Mouse (Mus musculus) heart, embryonic 13.5 days (tissue): Measurements from ENCODE around the gene Mrm1. TPM values are rescaled to one million over a fixed set of nuclear protein-coding genes. Genes with fewer than 3 reads are reported as not detected.
A peak's percentile ranks its signal among the peaks of the same experiment; 100 is the strongest.

Source experiments
- ATAC-seq: fragments of 200-750 bp; cut with Nextera tagmentation; 2 replicates; pipeline ENCODE4 v1.8.0; 2017; ENCODE audit warnings: moderate TSS enrichment; ENCODE audit not compliant: insufficient number of reproducible peaks, low FRiP score, low TSS enrichment; ENCODE audit errors: extremely low read depth
- H3K27ac ChIP-seq: fragments of 300-500 bp; sonication (generic); replicated peaks from 2 replicates; pipeline ENCODE4 v1.5.1; 2015; ENCODE audit warnings: moderate library complexity, mild to moderate bottlenecking, inconsistent platforms
- H3K27me3 ChIP-seq: fragments of 300-500 bp; sonication (generic); replicated peaks from 2 replicates; pipeline ENCODE4 v1.6.1; 2015; ENCODE audit warnings: mild to moderate bottlenecking, inconsistent platforms
- H3K36me3 ChIP-seq: fragments of 300-500 bp; sonication (generic); 2 replicates; pipeline ENCODE4 v1.6.1; 2015; ENCODE audit warnings: mild to moderate bottlenecking, inconsistent platforms
- H3K4me1 ChIP-seq: fragments of 300-500 bp; sonication (generic); 2 replicates; pipeline ENCODE4 v1.6.1; 2015; ENCODE audit warnings: inconsistent platforms
- H3K4me2 ChIP-seq: fragments of 300-500 bp; sonication (generic); 2 replicates; pipeline ENCODE4 v1.6.1; 2015; ENCODE audit warnings: inconsistent platforms, mild to moderate bottlenecking, moderate library complexity
- H3K4me3 ChIP-seq: fragments of 300-500 bp; sonication (generic); 2 replicates; pipeline ENCODE4 v1.5.1; 2015; ENCODE audit warnings: moderate library complexity, mild to moderate bottlenecking, inconsistent platforms
- H3K9ac ChIP-seq: fragments of 300-500 bp; sonication (generic); 2 replicates; pipeline ENCODE4 v1.6.1; 2015; ENCODE audit warnings: inconsistent platforms, mild to moderate bottlenecking, moderate library complexity
- H3K9me3 ChIP-seq: fragments of 300-500 bp; sonication (generic); 2 replicates; pipeline ENCODE4 v1.6.1; 2016; ENCODE audit warnings: inconsistent platforms
- WGBS: fragments of 180-500 bp; shearing (Covaris S2); methylation state at CpG from one replicate; pipeline ENCODE4 v1.1.7; 2015; ENCODE audit warnings: mixed read lengths; 5-methylcytosine and 5-hydroxymethylcytosine counted together
- polyA plus RNA-seq: library from polyadenylated mRNA; unstranded; fragments of >200 nt; fragmentation: Nextera tagmentation; extraction: Ambion mirVana; gene quantifications from 2 replicates; pipeline ENCODE4 v1.2.1, GENCODE M21; 2015

The Mrm1 gene
- polyA plus RNA-seq, 1 experiment from 2014 or later: 16.3 TPM

- Histone ChIP-seq H3K27me3 (peaks cover 9% of the 10 kb centered on the region; the same call in 1 of the 2 replicates), H3K4me2 (peak overlapping the region; percentile 83), H3K9me3 (no peaks in the 10 kb centered on the region), H3K36me3 (peaks cover 41% of the 10 kb centered on the region), H3K4me3 (peak overlapping the region; percentile 92), H3K9ac (peak overlapping the region; percentile 93), H3K27ac (peak overlapping the region; percentile 91), H3K4me1 (peaks cover 59% of the 10 kb centered on the region)
- no peak for ATAC-seq
- 34% methylated on average over 3 of the region's 3 CpGs for WGBS
These were observed 8.7 kb upstream of the Mrm1 start for GRCm38 (mm10) chr11:84827901-84828503.

- H3K4me3 ChIP-seq: peak overlapping the region; percentile 92
- H3K36me3 ChIP-seq: peaks cover 36% of the 10 kb centered on the region
- H3K9ac ChIP-seq: peak overlapping the region; percentile 93
- H3K4me2 ChIP-seq: peak overlapping the region; percentile 83
- H3K27me3 ChIP-seq: peaks cover 9% of the 10 kb centered on the region; the same call in 1 of the 2 replicates
- ATAC-seq: no peak
- no peak overlapping the region; the same call in 1 of the 2 replicates for H3K27ac ChIP-seq
- H3K4me1 ChIP-seq: peaks cover 65% of the 10 kb centered on the region
- no peaks in the 10 kb centered on the region for H3K9me3 ChIP-seq
These were observed 8.2 kb upstream of the Mrm1 start for GRCm38 (mm10) chr11:84827492-84827891.

- peak overlapping the region; percentile 92 for H3K27ac ChIP-seq
- H3K4me1 ChIP-seq: peaks cover 78% of the 10 kb centered on the region
- H3K9ac ChIP-seq: peak overlapping the region; percentile 73
- H3K27me3 ChIP-seq: peaks cover 20% of the 10 kb centered on the region; the same call in 1 of the 2 replicates
- no peaks in the 10 kb centered on the region for H3K9me3 ChIP-seq
- H3K4me3 ChIP-seq: peak overlapping the region; percentile 92
- peaks cover 34% of the 10 kb centered on the region for H3K36me3 ChIP-seq
- ATAC-seq: no peak
- 16% methylated on average over 3 of the region's 3 CpGs for WGBS
- H3K4me2 ChIP-seq: peak overlapping the region; percentile 83
These were observed 6.9 kb upstream of the Mrm1 start for GRCm38 (mm10) chr11:84826185-84826584.

GRCm38 (mm10) chr11:84825261-84825807 lies 6.0 kb upstream of the Mrm1 start:
- Histone ChIP-seq H3K9me3 (no peaks in the 10 kb centered on the region), H3K9ac (peak overlapping the region; percentile 73), H3K36me3 (peaks cover 34% of the 10 kb centered on the region), H3K4me1 (peaks cover 80% of the 10 kb centered on the region), H3K4me3 (peak overlapping the region; percentile 92; the same call in 1 of the 2 replicates), H3K4me2 (peak overlapping the region; percentile 83), H3K27me3 (peaks cover 26% of the 10 kb centered on the region), H3K27ac (peak overlapping the region; percentile 92)
- WGBS: 82% methylated on average over 10 of the region's 10 CpGs
- ATAC-seq: no peak

- Histone ChIP-seq H3K4me3 (peak overlapping the region; percentile 32), H3K36me3 (peaks cover 27% of the 10 kb centered on the region), H3K4me2 (peak overlapping the region; percentile 83), H3K4me1 (peaks cover 83% of the 10 kb centered on the region), H3K27ac (peak overlapping the region; percentile 85), H3K9me3 (no peaks in the 10 kb centered on the region), H3K27me3 (peaks cover 31% of the 10 kb centered on the region), H3K9ac (peak overlapping the region; percentile 74)
- peak; percentile 57 for ATAC-seq
- 11% methylated on average over 10 of the region's 10 CpGs for whole genome bisulfite sequencing
These were observed 4.2 kb upstream of the Mrm1 start for GRCm38 (mm10) chr11:84823484-84823897.

GRCm38 (mm10) chr11:84822487-84822886 lies 3.2 kb upstream of the Mrm1 start:
- Histone ChIP-seq H3K9me3 (no peaks in the 10 kb centered on the region), H3K9ac (peak overlapping the region; percentile 74), H3K36me3 (peaks cover 27% of the 10 kb centered on the region), H3K27me3 (peaks cover 31% of the 10 kb centered on the region), H3K4me1 (peaks cover 83% of the 10 kb centered on the region), H3K4me3 (peak overlapping the region; percentile 32), H3K27ac (peak overlapping the region; percentile 85), H3K4me2 (peak overlapping the region; percentile 83)
- ATAC-seq: no peak
- WGBS: 40% methylated on average over 5 of the region's 5 CpGs

- no peak for ATAC-seq
- WGBS: 87% methylated on average over 9 of the region's 9 CpGs
These were observed 1.9 kb upstream of the Mrm1 start for GRCm38 (mm10) chr11:84821131-84821770.

GRCm38 (mm10) chr11:84818085-84818960 lies 992 bp downstream of the Mrm1 start:
- peak overlapping the region; percentile 76 for H3K4me3 ChIP-seq
- H3K36me3 ChIP-seq: peaks cover 25% of the 10 kb centered on the region
- peak overlapping the region; percentile 98 for H3K4me2 ChIP-seq
- H3K9me3 ChIP-seq: no peaks in the 10 kb centered on the region
- WGBS: under 1% methylated on average over 39 of the region's 39 CpGs
- H3K27ac ChIP-seq: peak overlapping the region; percentile 89
- peak overlapping the region; percentile 88 for H3K9ac ChIP-seq
- H3K27me3 ChIP-seq: peaks cover 22% of the 10 kb centered on the region
- ATAC-seq: no peak
- H3K4me1 ChIP-seq: peaks cover 46% of the 10 kb centered on the region

More at GRCm38 (mm10) chr11:84821131-84821770, 1.9 kb upstream of the Mrm1 start:
- Histone ChIP-seq H3K9ac (peak overlapping the region; percentile 12; the same call in 1 of the 2 replicates), H3K4me1 (peaks cover 71% of the 10 kb centered on the region), H3K9me3 (no peaks in the 10 kb centered on the region), H3K4me2 (peak overlapping the region; percentile 83; the same call in 1 of the 2 replicates), H3K27me3 (peaks cover 31% of the 10 kb centered on the region), H3K4me3 (no peak overlapping the region), H3K27ac (no peak overlapping the region), H3K36me3 (peaks cover 31% of the 10 kb centered on the region)

GRCm38 (mm10) chr11:84817362-84817761 lies 2.0 kb downstream of the Mrm1 start:
- no peak overlapping the region for H3K9ac ChIP-seq
- no peak overlapping the region for H3K27ac ChIP-seq
- H3K36me3 ChIP-seq: peaks cover 34% of the 10 kb centered on the region
- H3K4me1 ChIP-seq: peaks cover 37% of the 10 kb centered on the region
- no peaks in the 10 kb centered on the region for H3K9me3 ChIP-seq
- no peak overlapping the region for H3K4me2 ChIP-seq
- 82% methylated on average over 6 of the region's 6 CpGs for whole genome bisulfite sequencing
- no peak overlapping the region for H3K4me3 ChIP-seq
- H3K27me3 ChIP-seq: peaks cover 22% of the 10 kb centered on the region
- no peak for ATAC-seq

GRCm38 (mm10) chr11:84813724-84814510 lies 5.4 kb downstream of the Mrm1 start:
- H3K4me3 ChIP-seq: no peak overlapping the region
- no peak overlapping the region for H3K4me2 ChIP-seq
- H3K9me3 ChIP-seq: no peaks in the 10 kb centered on the region
- no peak overlapping the region for H3K27ac ChIP-seq
- H3K36me3 ChIP-seq: peaks cover 22% of the 10 kb centered on the region
- ATAC-seq: no peak
- peaks cover 14% of the 10 kb centered on the region for H3K4me1 ChIP-seq
- peak overlapping the region; percentile 4; the same call in 1 of the 2 replicates for H3K9ac ChIP-seq
- WGBS: 57% methylated on average over 13 of the region's 13 CpGs
- H3K27me3 ChIP-seq: peaks cover 3% of the 10 kb centered on the region
